Mouse (Mus musculus): ENCODE data around the gene Tbxas1.

The Tbxas1 gene

GRCm38 (mm10) chr6:38874035-38874434 is 1.2 kb upstream of the Tbxas1 start:
- Histone ChIP-seq H3K4me1 (replicated peaks; ENCODE audit: low read depth, low read length) (peaks cover 31% of the 10 kb centered on the region), H3K36me3 (ENCODE audit: insufficient read depth, low read length) (no peaks in the 10 kb centered on the region), H3K9me3 (ENCODE audit: low read length) (no peaks in the 10 kb centered on the region), H3K27me3 (ENCODE audit: insufficient read depth, low read length) (peaks cover 39% of the 10 kb centered on the region), H3K4me3 (replicated peaks; ENCODE audit: low read length) (no peak overlapping the region)
- TF ChIP-seq POU5F1 (IDR thresholded peaks at IDR 0.05; ENCODE audit: borderline replicate concordance, low read length) (no peak), CTCF (conservative IDR thresholded peaks at IDR 0.05; ENCODE audit: low read length) (peak; percentile 56), NANOG (IDR thresholded peaks at IDR 0.05; ENCODE audit: borderline replicate concordance, low read length) (no peak)

- Histone ChIP-seq H3K27me3 (ENCODE audit: insufficient read depth, low read length) (peaks cover 44% of the 10 kb centered on the region), H3K4me1 (replicated peaks; ENCODE audit: low read depth, low read length) (peaks cover 31% of the 10 kb centered on the region), H3K36me3 (ENCODE audit: insufficient read depth, low read length) (no peaks in the 10 kb centered on the region), H3K4me3 (replicated peaks; ENCODE audit: low read length) (peak overlapping the region; percentile 94), H3K9me3 (ENCODE audit: low read length) (no peaks in the 10 kb centered on the region)
- TF ChIP-seq POU5F1 (IDR thresholded peaks at IDR 0.05; ENCODE audit: borderline replicate concordance, low read length) (no peak), CTCF (conservative IDR thresholded peaks at IDR 0.05; ENCODE audit: low read length) (no peak), NANOG (IDR thresholded peaks at IDR 0.05; ENCODE audit: borderline replicate concordance, low read length) (no peak)
These were observed 493 bp upstream of the Tbxas1 start for GRCm38 (mm10) chr6:38874565-38875257.

- Histone ChIP-seq H3K27me3 (ENCODE audit: insufficient read depth, low read length) (peaks cover 55% of the 10 kb centered on the region), H3K36me3 (ENCODE audit: insufficient read depth, low read length) (no peaks in the 10 kb centered on the region), H3K9me3 (ENCODE audit: low read length) (no peaks in the 10 kb centered on the region), H3K4me1 (replicated peaks; ENCODE audit: low read depth, low read length) (peaks cover 24% of the 10 kb centered on the region), H3K4me3 (replicated peaks; ENCODE audit: low read length) (peak within 1 kb of the TSS; percentile 94)
- TF ChIP-seq CTCF (conservative IDR thresholded peaks at IDR 0.05; ENCODE audit: low read length) (no peak), NANOG (IDR thresholded peaks at IDR 0.05; ENCODE audit: borderline replicate concordance, low read length) (no peak), POU5F1 (IDR thresholded peaks at IDR 0.05; ENCODE audit: borderline replicate concordance, low read length) (no peak)
These were observed 1.1 kb downstream of the Tbxas1 start, which contains the start of gene Hipk2 for GRCm38 (mm10) chr6:38876071-38876911. Gene Hipk2 (minus strand): TSS chr6:38876165.

- Histone ChIP-seq H3K4me3 (replicated peaks; ENCODE audit: low read length) (no peak overlapping the region), H3K36me3 (ENCODE audit: insufficient read depth, low read length) (no peaks in the 10 kb centered on the region), H3K9me3 (ENCODE audit: low read length) (no peaks in the 10 kb centered on the region), H3K27me3 (ENCODE audit: insufficient read depth, low read length) (peaks cover 63% of the 10 kb centered on the region), H3K4me1 (replicated peaks; ENCODE audit: low read depth, low read length) (peaks cover 24% of the 10 kb centered on the region)
- TF ChIP-seq POU5F1 (IDR thresholded peaks at IDR 0.05; ENCODE audit: borderline replicate concordance, low read length) (no peak), NANOG (IDR thresholded peaks at IDR 0.05; ENCODE audit: borderline replicate concordance, low read length) (no peak), CTCF (conservative IDR thresholded peaks at IDR 0.05; ENCODE audit: low read length) (no peak)
These were observed 2.5 kb downstream of the Tbxas1 start for GRCm38 (mm10) chr6:38877674-38878073.

GRCm38 (mm10) chr6:38881468-38881867 is 6.3 kb downstream of the Tbxas1 start:
- TF ChIP-seq NANOG (IDR thresholded peaks at IDR 0.05; ENCODE audit: borderline replicate concordance, low read length) (no peak), POU5F1 (IDR thresholded peaks at IDR 0.05; ENCODE audit: borderline replicate concordance, low read length) (no peak), CTCF (conservative IDR thresholded peaks at IDR 0.05; ENCODE audit: low read length) (no peak)

GRCm38 (mm10) chr6:38881975-38882374 is 6.8 kb downstream of the Tbxas1 start:
- Histone ChIP-seq H3K4me1 (replicated peaks; ENCODE audit: low read depth, low read length) (peaks cover 4% of the 10 kb centered on the region), H3K4me3 (replicated peaks; ENCODE audit: low read length) (no peak overlapping the region), H3K27me3 (ENCODE audit: insufficient read depth, low read length) (peaks cover 63% of the 10 kb centered on the region), H3K9me3 (ENCODE audit: low read length) (no peaks in the 10 kb centered on the region), H3K36me3 (ENCODE audit: insufficient read depth, low read length) (no peaks in the 10 kb centered on the region)
- TF ChIP-seq CTCF (conservative IDR thresholded peaks at IDR 0.05; ENCODE audit: low read length) (no peak), POU5F1 (IDR thresholded peaks at IDR 0.05; ENCODE audit: borderline replicate concordance, low read length) (no peak), NANOG (IDR thresholded peaks at IDR 0.05; ENCODE audit: borderline replicate concordance, low read length) (no peak)

More at GRCm38 (mm10) chr6:38881468-38881867, 6.3 kb downstream of the Tbxas1 start:
- Histone ChIP-seq H3K36me3 (ENCODE audit: insufficient read depth, low read length) (no peaks in the 10 kb centered on the region), H3K4me3 (replicated peaks; ENCODE audit: low read length) (no peak overlapping the region), H3K27me3 (ENCODE audit: insufficient read depth, low read length) (peaks cover 63% of the 10 kb centered on the region), H3K9me3 (ENCODE audit: low read length) (no peaks in the 10 kb centered on the region), H3K4me1 (replicated peaks; ENCODE audit: low read depth, low read length) (peaks cover 7% of the 10 kb centered on the region)

GRCm38 (mm10) chr6:38882728-38883171 is 7.5 kb downstream of the Tbxas1 start:
- Histone ChIP-seq H3K4me3 (replicated peaks; ENCODE audit: low read length) (no peak overlapping the region), H3K4me1 (replicated peaks; ENCODE audit: low read depth, low read length) (no peaks in the 10 kb centered on the region), H3K36me3 (ENCODE audit: insufficient read depth, low read length) (no peaks in the 10 kb centered on the region), H3K27me3 (ENCODE audit: insufficient read depth, low read length) (peaks cover 56% of the 10 kb centered on the region), H3K9me3 (ENCODE audit: low read length) (no peaks in the 10 kb centered on the region)
- no peak for TF ChIP-seq POU5F1 (IDR thresholded peaks at IDR 0.05; ENCODE audit: borderline replicate concordance, low read length)
- no peak for TF ChIP-seq NANOG (IDR thresholded peaks at IDR 0.05; ENCODE audit: borderline replicate concordance, low read length)
- TF ChIP-seq CTCF (conservative IDR thresholded peaks at IDR 0.05; ENCODE audit: low read length), result no peak

- H3K4me3 ChIP-seq (replicated peaks; ENCODE audit: low read length), result no peak overlapping the region
- no peaks in the 10 kb centered on the region for H3K4me1 ChIP-seq (replicated peaks; ENCODE audit: low read depth, low read length)
- peaks cover 40% of the 10 kb centered on the region for H3K27me3 ChIP-seq (ENCODE audit: insufficient read depth, low read length)
- H3K36me3 ChIP-seq (ENCODE audit: insufficient read depth, low read length), result no peaks in the 10 kb centered on the region
- TF ChIP-seq CTCF (conservative IDR thresholded peaks at IDR 0.05; ENCODE audit: low read length), result no peak
- no peak for TF ChIP-seq POU5F1 (IDR thresholded peaks at IDR 0.05; ENCODE audit: borderline replicate concordance, low read length)
- no peaks in the 10 kb centered on the region for H3K9me3 ChIP-seq (ENCODE audit: low read length)
These were observed 9.3 kb downstream of the Tbxas1 start for GRCm38 (mm10) chr6:38884482-38884881.
